Mouse (Mus musculus): ENCODE measurements at regions not wholly inside any gene's neighbourhood (a gene's known extent, or its start where the extent isn't known, plus 50 kb on each side); places are given as distances from the start of the nearest gene placed in this dataset.

DNA sequence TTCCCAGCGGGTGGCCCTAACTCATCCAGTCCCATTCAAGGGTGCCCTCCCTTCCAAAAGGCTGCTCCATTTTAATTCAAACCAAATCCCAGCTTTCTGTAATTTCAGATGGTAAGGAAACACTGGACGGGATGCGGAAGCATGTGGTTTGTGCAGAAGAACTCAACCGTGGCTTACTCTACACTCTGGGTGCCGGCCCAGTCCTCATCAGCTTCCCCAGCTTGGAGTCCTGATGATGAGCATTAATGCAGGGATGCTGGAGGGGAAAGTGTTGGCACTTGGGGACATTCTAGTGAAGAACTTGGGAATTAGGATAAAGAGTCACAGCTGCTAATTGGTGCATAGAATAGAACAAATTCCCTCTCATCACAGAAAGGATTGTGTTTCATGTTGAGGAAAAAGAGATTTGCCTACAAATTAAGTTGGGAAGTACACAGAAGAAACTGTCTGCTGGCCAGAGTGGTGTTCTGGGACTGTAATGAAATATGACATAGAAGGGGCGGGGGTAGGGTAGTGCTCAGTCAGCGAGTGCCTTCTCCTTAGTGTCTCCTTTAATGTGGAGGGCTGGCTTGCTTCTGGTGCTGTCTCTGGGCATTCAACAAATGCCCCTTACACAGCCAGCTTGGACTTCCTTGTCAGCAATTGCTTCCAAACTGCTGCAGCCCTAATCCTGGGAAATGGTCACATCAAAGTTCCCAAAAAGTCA is 285.0 kb upstream of the Bmper start:
- DNase-seq (ENCODE audit: low read depth, low spot score) = no peak

DNA sequence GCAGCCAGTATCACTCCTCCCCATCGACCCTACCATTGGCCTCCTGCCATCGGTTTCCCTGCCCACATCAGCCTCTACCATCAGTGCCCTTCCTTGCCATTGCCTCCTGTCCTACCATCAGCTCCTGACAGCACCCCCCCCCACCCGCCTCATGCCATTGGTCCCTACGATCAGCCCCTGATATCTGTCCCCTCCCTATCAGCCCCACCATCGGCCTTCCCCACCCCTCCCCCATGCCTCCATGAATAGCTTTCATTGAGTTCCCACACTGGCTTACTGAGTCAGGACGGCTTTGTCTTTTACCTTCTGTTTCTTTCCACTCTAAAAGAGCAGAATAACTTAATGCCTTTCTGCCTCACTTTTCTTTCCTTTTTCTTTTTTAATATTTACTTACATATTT is 277.9 kb upstream of the Bmper start:
- DNase-seq (ENCODE audit: low read depth, low spot score) = no peak

DNA sequence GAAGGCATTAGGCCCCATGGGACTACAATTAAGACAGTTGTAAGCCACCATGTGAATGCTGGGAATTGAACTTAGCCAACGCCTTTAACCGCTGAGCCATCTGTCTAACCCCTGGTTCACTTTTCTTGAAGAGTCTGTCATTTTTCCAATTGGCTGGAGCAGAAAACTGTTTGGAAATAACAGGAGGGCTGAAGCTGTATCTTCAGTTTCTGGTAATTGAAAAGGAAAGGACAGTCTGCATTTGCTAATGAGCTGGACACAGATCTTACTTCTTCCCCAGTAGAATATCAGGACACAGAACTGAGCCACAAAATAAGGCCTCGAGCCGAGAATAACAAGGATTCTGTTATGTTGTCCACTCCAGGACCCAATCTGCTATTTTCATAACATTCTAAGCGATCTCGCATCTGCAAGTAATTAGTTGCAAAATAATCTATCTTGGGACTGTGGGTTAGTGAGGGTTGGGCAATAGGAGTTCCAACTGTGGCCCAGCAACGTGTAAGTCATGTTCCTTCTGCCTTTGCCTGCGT is 277.4 kb upstream of the Bmper start:
- DNase-seq (ENCODE audit: low read depth, low spot score) = no peak

DNA sequence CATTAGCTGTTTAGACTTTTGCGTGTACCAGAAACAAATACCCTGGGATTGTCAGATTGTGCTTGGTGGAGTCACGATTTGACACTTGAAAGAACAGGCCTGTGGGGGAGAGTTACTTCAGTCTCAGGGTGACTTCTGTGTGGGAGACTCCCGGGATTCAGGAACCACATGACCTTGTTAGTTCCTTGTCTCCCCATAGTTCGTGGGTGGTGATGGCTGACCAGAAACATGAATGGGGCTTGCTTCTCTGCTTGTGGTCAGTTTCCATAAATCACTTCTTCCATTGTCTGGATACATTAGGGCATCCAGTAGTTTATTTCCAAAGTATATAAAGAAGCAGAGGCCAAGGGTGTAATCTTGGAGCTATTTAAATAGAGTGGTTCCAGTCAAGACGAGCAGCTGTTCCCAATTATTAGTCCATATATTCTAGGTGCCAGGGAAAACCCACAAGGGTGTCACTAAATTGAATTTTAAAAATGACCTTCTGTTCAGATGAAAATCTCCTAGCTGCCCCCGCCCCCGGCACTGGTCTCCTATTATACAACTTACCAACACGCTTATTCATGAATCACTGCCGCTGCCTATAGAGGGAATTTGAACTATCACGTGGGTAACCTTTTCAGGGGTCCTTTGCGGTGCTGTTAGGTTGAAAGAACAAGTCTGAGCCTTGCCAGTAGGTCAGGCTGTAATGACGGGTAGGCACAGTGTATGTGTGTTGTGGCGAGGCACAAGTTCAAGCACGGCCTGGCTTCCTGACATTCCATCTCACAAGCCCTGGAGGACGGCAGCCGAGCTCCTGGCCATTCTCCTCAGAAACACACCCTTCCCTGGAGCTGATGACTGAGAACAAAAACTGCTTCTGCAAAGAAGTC is 270.1 kb upstream of the Bmper start:
- DNase-seq (ENCODE audit: low read depth, low spot score) = peak; percentile 69

DNA sequence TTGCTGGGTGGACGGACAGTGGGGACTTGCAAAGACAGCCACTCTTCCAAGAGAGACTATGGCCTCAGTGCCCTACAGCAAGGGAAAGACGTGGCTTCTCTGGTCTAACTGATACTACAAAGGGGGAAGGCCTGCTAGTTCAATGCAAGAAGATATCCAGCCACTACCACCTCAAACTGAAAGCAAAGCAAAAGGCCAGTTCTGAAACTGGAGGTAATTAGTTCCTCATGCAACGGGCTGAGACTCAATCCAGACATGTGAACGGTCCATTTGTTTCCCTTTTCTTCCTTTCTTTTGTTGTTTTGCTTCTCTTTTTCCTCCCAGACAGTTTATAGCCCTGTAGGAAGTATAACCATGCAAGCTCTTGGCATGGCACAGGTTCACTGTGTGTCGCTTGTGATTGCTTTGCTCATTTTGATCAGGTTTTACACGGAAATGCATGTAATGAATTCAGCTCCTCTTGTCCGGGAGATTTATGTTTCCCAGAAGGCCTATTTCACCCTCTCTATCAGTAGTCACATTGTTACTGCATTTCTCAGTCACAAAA is 260.5 kb upstream of the Bmper start:
- peak; percentile 51 for DNase-seq (ENCODE audit: low read depth, low spot score)

DNA sequence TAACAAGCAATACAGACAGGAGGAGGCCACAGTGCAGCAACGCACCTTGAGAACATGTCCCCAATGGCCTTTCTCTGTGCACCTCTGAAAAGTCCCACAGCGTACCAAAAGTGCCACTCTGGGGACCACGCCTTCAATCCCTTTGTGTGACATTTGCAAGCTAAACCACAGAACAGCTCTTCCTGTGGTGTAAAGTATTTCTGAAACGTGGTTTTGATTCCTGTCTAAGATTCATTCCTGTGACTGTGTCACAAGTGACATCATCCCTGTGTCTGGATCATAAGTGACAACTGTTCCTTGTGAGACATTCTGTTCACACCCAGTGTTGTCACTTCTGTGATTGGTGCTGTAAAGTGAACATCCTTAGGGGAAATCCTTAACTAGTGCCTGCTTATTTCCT is 251.6 kb upstream of the Bmper start:
- no peak for DNase-seq (ENCODE audit: low read depth, low spot score)

DNA sequence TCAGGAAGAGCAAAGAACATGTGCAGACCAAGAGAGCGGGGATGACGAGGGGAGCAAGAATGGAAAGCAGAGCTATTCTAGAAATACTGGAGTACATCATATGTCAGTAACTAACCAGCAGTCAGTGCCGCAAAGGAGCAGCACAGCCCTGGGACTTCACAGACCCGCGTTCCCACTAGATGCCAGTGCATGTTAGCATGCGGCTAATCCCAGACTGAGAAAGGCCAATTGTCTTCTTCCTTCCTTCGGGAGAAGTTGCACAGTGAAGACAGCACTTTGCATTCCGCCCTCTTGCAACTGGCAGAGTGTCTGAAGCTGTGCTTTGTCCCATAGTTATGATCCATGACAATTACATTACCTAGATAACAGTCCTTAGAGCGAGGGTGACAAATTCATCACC is 246.1 kb upstream of the Bmper start:
- no peak for DNase-seq (ENCODE audit: low read depth, low spot score)

DNA sequence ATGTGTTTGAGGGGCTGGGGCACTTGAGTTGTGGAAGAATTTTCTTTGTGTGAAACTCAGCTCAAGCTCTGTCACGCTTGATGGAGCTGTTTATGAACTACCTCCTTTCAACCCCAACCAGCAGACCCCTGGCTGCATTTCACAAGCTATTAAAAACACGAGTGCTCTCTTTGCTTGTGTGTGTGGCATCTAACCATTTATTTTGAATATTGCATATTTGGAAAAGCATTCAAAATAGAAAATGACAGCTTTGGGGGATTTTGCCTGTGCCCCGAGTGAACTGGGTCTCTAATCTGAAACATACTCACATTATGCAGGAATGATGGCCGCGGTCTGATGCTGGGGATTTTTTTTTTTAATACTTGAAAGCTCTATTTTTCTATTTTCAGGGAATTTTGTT is 243.2 kb upstream of the Bmper start:
- no peak for DNase-seq (ENCODE audit: low read depth, low spot score)

DNA sequence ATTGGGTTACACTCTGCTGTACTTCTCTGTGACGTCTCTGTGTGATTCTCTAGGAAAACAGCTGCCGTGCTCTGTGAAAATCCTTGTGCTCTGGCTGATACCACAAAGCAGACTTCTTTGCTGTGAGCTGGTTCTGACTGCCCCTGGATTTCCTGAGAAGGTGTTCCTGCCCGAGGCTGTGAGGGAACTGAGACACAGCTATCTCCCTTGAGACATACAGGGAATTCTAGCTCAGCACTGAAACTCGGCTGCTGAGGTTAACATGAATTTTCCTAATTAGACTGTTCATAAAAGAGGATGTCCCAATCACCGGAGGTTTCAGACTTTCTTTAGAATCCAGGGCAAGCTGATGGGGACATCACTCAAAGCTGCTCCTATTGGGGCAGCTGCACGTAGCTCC is 233.4 kb upstream of the Bmper start:
- DNase-seq (ENCODE audit: low read depth, low spot score) = no peak

DNA sequence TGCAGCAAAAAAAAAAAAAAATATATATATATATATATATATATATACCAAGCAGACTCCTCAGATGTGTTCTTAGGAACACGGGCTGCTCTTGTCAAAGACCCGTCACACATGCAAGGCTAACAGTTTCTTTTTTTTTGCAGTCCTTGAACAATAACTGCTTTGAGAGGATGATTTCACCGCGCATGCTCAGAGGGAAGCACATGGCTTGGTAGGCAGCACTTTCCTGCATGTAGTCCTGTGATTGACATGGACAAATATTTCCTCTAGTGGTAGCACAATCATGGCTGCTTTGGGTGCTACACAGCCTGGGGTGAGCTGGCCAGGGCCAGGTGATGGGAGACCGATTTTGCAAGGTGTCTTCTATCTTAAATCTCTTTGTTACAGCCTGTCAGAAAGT is 229.3 kb upstream of the Bmper start:
- DNase-seq (ENCODE audit: low read depth, low spot score) = no peak

DNA sequence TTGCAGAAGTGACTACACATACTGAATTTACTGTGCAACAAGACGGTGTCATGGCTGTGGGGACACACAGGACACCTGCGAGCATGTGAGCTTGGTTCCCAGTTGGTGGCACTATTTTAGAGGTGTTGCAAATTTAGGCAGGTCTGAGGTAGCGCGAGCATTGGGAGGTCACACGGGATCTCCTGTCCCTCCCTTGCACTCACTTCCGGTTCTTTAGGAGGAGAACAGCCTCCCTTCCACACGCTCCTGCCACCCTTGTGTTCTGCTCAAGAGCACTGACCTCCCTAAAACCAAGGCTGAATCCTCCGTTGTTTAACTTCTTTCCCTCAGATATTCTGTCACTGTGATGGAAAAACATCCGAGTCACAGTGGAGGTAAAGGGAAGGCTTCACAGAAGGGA is 227.3 kb upstream of the Bmper start:
- no peak for DNase-seq (ENCODE audit: low read depth, low spot score)

DNA sequence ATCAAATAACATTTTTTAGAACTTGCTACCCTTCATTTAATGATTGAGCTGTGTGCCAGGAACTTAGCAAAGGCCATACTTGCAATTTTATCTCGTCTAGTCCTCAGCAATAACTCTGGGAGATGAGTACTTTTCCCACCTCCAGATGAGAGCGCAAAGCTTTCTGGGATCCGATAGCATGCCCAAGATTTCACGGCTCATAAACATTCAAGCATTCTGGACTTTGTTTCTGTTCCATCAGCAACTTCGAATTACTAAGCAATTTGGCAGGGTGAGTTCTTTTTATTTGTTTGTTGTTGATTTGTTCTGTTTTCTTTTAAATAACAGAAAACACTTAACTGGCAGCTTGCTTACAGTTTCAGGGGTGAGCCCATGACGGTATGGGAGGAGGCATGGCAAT is 224.6 kb upstream of the Bmper start:
- DNase-seq (ENCODE audit: low read depth, low spot score) = no peak

DNA sequence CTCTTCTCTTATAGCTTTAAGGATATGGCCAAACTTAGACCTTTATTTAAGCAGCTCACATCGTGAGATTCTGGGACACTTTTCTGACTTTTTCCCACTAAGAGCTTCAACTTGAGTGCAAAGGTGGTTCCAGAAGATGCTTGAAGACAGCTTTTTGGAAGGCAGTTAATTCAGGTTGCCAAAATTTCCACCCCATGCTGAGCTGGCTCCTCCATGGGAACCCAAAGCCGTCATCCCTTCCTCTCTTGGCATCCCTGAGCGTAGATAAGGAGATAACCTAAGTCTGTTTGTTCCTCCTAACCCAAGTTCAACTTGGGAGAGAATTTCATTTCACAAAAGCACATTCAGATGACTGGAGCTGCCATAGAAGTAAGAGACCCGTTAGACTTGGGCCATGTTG is 223.7 kb upstream of the Bmper start:
- DNase-seq (ENCODE audit: low read depth, low spot score) = no peak

DNA sequence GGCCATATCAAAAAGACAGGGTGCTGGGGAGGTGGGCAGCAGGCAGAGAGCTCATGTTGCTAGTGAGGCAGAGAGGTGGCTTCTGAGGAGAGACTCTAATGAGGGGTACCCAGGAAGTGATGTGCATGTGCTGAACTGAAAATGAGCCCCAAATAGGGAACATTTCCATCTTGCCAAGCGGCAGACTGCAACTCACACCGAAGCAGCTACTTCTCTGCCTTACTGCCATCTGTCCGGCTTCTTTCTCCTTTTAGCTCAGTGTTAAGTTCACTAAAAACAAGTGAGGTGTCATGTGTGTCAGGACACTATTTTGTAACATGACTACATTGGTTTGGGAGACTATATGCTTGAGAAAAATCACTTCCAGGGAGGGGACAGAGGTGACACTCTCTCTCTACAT is 222.7 kb upstream of the Bmper start:
- DNase-seq (ENCODE audit: low read depth, low spot score) = no peak

DNA sequence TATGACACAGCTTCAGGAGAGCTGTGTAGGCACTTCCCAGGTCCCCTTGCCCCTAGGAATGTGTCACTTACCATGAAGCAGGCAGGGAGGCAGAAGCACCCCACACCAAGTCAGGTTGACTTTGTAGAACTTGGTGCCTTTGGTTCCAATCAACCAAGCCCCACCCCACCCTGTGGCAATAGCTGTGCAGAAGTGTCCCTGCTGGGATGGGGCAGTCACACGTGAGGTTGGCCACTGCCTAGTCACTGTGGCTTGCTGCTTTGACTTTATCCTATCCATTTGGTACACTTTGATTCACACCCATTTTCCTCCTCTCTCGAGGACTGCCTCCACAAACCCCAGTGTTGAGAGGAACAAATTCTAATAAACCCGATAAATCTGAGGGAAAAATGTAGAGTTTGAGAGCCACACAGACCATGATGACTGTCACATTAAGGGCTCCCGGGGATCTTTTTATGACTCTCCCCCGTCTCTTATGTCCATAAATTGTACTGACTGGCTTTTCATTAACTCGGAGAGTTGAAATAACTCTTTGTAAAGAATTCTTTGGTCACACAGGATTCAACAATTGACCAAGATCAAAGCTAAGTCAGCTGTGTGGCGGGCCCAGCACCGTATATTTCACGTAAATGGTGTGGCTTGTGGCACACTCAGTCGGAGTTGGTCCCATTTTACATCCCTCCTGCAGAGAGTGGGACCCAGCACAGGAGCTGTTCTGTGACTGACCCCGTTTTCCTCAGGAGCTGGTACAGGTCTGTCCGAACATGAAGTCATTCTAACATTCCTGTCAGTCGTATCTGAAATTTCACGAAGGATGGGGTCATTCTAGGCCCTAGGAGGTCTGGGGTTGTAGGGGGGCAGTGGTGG is 219.4 kb upstream of the Bmper start:
- no peak for DNase-seq (ENCODE audit: low read depth, low spot score)

DNA sequence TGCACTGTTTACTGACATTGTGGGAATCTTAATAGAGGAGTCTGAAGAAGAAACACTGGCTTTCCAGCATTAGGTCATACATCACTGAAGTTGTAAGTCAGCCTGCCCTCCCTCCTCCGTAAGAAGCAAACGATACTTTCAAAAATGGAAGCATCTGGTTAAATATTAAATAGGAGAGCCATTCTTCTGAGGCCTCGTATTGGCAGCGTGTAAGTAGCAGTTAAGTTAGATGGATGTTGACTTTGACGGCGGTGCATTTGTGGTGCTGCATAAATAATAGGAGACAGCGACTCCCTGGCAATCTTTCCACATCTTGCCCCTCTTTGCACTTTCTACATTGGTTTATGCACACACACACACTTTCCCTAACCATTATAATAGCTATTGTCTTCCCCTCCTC is 217.9 kb upstream of the Bmper start:
- no peak for DNase-seq (ENCODE audit: low read depth, low spot score)

DNA sequence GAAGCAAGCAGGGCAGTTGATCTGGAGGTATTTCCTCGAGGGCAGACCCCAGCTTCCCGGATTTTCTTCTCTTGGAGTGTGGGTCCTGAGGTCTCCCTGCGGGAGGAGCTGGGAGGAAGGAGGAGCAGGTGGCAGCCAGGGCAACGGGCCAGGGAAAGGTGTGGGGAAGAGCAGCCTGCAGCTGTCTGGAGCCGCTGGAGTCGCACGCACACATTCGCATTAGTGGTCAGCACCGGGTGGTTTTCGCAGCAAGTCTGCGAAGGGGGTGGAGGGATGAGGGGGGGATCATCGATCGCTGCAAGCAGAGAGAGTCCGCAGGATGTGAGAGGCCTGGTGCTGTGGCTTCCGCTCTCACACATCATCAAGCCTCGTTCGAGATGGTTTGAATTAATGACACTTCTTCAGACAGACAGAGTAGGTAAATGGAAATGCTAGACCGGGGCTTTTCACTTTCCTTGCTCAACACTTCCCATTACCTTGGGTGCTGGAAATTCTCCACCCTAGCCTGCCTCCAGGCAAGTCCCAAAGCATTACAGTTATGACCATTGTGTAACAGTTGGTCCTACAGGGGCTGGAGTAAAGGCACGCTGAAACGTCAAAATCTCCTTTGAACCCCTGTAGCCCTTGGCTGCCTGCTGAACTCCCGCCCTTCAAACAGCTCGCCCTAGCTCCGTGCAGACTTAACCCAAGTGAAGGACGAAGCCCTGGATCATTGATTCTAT is 213.3 kb upstream of the Bmper start:
- peak; percentile 40 for DNase-seq (ENCODE audit: low read depth, low spot score)

DNA sequence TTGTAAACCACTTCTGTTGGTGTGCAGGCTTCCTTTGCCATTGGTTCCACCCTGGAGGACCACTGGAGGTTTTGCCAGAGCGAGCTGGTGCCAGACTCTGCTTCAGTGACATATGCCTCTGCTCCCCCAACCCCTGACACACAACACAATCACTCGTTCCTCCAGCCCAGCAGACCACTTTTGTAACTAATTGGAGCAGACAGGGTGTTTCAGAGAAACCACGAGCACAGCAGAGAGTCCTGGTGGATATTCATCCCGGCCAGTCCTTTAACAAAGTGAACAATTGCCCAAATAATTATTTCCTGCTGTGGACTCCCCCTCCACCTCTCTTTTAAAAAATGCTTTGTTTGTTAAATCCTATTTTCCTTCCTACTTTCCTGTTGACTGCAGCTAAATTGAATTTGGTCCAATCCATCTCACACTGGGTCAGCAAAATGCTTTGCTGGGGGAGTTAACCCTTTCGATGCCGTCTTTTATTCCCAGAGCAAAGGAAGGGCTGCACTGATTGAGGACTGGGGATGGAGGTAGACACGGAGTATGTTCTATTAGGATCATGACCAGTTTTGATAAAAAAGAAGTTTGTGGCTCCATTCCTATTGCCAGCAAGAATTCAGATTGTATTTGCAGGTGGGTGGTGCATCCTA is 211.4 kb upstream of the Bmper start:
- peak; percentile 66 for DNase-seq (ENCODE audit: low read depth, low spot score)

DNA sequence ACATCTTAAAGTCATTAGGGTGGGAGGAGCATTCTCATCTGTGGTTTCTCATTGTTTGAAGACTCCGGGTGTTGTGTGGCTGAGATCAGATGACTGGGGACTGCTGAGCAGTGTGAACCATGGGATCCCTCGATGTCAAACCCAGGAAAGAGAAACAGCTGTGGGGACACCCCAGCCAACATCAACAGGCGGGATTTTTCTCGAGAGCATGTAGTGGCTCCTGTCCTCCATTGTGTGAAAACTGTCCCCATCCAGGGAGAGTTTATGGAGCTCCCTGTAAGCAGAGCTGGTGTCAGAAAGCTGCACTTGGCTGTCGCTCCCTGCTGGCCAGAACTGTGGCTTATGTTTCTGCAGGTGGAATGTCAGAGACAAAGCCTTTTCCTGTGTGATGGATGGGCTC is 210.7 kb upstream of the Bmper start:
- DNase-seq (ENCODE audit: low read depth, low spot score) = peak; percentile 46

DNA sequence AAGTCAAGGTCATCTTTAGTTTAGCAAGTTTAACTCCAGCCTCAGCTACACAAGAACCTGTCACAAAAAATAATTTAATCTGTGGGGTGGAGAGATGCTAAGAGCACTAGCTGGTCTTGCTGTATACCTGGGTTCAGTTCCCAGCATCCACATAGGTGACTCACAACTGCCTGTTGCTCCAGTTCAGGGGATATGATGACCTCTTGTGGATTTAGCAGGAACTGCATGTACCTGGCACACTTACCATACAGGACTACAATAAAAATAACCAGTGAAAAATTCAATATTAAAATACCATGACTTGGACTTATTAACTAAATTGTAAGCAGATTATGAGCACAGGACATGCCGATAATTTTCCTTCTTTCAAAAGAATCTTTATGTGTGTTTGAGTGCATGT is 206.1 kb upstream of the Bmper start:
- no peak for DNase-seq (ENCODE audit: low read depth, low spot score)

DNA sequence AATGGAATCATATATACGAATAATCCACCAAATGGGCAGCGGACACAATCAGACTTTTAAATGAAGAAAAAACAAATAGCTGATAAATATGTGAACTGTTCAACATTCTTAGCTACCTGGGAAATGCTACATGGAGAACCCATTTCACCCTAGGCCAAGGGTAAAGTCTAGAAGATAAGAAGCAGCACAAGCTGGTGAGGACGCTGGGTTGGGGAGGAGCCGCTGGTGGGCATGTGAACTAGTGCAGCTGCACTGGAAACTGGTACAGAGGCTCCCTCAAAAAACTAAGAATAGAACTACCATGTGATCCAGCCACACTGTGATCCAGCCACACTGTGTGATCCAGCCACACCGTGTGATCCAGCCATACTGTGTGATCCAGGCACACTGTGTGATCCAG is 198.8 kb upstream of the Bmper start:
- no peak for DNase-seq (ENCODE audit: low read depth, low spot score)
